Mouse (Mus musculus) MEL (cell line): ENCODE measurements at regions not wholly inside any gene's neighbourhood (a gene's known extent, or its start where the extent isn't known, plus 50 kb on each side); places are given as distances from the start of the nearest gene placed in this dataset.

Experiments
- GATA1 ChIP-seq: IDR thresholded peaks from 2 replicates; pipeline ENCODE4 v1.6.1; 2011; ENCODE audit warnings: low read depth, low read length, improper control_type of control experiment
- MYC ChIP-seq: IDR thresholded peaks from 2 replicates; pipeline ENCODE4 v1.6.1; 2011; ENCODE audit warnings: low read depth, mild to moderate bottlenecking, low read length, improper control_type of control experiment, moderate library complexity
- POLR2A ChIP-seq, 2 experiments: IDR thresholded peaks; 2 replicates each; pipeline ENCODE4 v1.6.1; 2011 to 2012; ENCODE audit warnings: low read length in 2 of 2, mild to moderate bottlenecking in 2 of 2, control low read depth in 1 of 2, improper control_type of control experiment in 1 of 2, low read depth in 1 of 2, moderate library complexity in 1 of 2; ENCODE audit not compliant: control insufficient read depth in 1 of 2, insufficient read depth in 1 of 2, poor library complexity in 1 of 2
- RAD21 ChIP-seq: IDR thresholded peaks from 2 replicates; pipeline ENCODE4 v1.6.1; 2011; ENCODE audit warnings: mild to moderate bottlenecking, low read depth, low read length, improper control_type of control experiment

DNA sequence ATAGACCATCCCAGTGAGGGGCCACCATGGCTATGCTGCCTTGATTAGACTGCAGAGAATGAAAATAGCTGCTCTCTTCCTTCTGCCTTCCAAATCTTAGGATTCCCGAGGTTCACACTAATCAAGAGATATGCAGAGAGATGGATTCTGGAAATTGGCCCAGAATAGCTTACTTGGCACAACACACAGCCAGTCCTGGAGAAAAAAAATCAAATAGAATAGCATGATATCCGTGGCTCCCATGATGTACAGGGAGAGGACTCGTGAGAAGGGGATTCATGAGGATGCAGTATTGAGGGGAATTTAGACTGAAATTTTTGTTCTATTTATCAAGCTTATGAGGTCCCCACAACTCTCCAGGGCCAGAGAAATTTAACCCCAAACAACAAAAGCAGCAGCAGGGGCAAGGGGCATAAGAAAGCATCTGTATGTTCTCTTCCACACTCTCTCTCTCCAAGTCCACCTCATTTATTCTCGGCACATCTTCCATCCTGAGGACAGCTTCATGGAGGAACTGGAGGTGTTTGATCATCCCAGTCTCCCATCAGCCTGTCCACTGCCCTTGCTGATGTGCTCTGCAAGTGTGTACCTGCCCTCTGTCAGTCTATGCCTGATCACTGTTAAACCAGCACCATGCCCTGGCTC, 599.3 kb upstream of the Camk1g start:
- TF ChIP-seq RAD21 (no peak), POLR2A (IDR thresholded peaks at IDR 0.05; ENCODE audit: control insufficient read depth in 1 of 2, insufficient read depth in 1 of 2, low read depth in 1 of 2, low read length in 2 of 2, poor library complexity in 1 of 2) (no peak), MYC (no peak), GATA1 (no peak)
